9 mouse cellular contexts compared by ENCODE assay signal in genomic region chr7:138397485-138398181, GRCm38 (mm10). TPM values are rescaled to one million over a fixed set of nuclear protein-coding genes. Genes with fewer than 3 reads are reported as not detected.
DNase-seq lines count a peak whose midpoint lies in the region; ATAC-seq and TF ChIP-seq lines count a peak whose summit lies in the region.
"Had no signal": no experiment of that assay in that cellular context is flagged by ENCODE, and none has a peak within 500 bp of the region (broad histone marks: within the 10 kb centered on the region; RNA-seq: fewer than 3 reads in every experiment).

Tcerg1l (minus strand) TSS chr7:138397730.

- H3K4me2 ChIP-seq in hindbrain, embryonic 12.5 days (replicated peaks) = peak within 1 kb of the TSS; percentile 100
- H3K4me2 ChIP-seq in liver, embryonic 12.5 days = peak within 1 kb of the TSS; percentile 68

- ATAC-seq in frontal cortex, adult (ENCODE audit: low TSS enrichment) = peak; percentile 29; the same call in 1 of the 2 replicates
- peak; percentile 85 for ATAC-seq in hindbrain, embryonic 12.5 days (ENCODE audit: low FRiP score)
- ATAC-seq in liver, embryonic 12.5 days = no peak

- H3K36me3 ChIP-seq in testis, adult 2 months (ENCODE audit: control insufficient read depth, insufficient read depth, low read length) = no peaks in the 10 kb centered on the region
- no peaks in the 10 kb centered on the region for H3K36me3 ChIP-seq in hindbrain, embryonic 12.5 days
- no peaks in the 10 kb centered on the region for H3K36me3 ChIP-seq in liver, embryonic 12.5 days

- no peak for TF ChIP-seq CTCF in testis, adult 2 months (IDR thresholded peaks at IDR 0.05; ENCODE audit: control insufficient read depth, insufficient read depth, insufficient replicate concordance, low read depth, low read length)

- H3K27ac ChIP-seq in testis, adult 2 months (ENCODE audit: control insufficient read depth, insufficient read depth, low read depth, low read length) = no peak within 1 kb of the TSS
- peak within 1 kb of the TSS; percentile 45; the same call in 1 of the 2 replicates for H3K27ac ChIP-seq in hindbrain, embryonic 12.5 days
- H3K27ac ChIP-seq in liver, embryonic 12.5 days = no peak within 1 kb of the TSS

- peak within 1 kb of the TSS; percentile 68 for H3K9ac ChIP-seq in hindbrain, embryonic 12.5 days
- H3K9ac ChIP-seq in liver, embryonic 12.5 days = no peak within 1 kb of the TSS

- under 1% methylated on average over 63 of the region's 76 CpGs for WGBS in hindbrain, embryonic 12.5 days
- WGBS in liver, embryonic 12.5 days (ENCODE audit: insufficient replicate concordance) = 3% methylated on average over 47 of the region's 76 CpGs

- DNase-seq in frontal cortex, postnatal 25 days (ENCODE audit: low spot score in 2 of 2) = no peak
- DNase-seq in testis, postnatal 10 days (ENCODE audit: low spot score) = no peak
- peak; percentile 40 for DNase-seq in right cerebral cortex, postnatal 4 days
- no peak for DNase-seq in urinary bladder, postnatal 25 days (ENCODE audit: low spot score)

- TF ChIP-seq POLR2A in testis, adult 2 months (IDR thresholded peaks at IDR 0.05; ENCODE audit: control insufficient read depth, low read depth, low read length) = no peak

- no peaks in the 10 kb centered on the region; the same call in none of the 2 replicates for H3K27me3 ChIP-seq in testis, adult 2 months (ENCODE audit: control insufficient read depth, insufficient read depth, low read length)
- H3K27me3 ChIP-seq in hindbrain, embryonic 12.5 days = peaks cover 38% of the 10 kb centered on the region
- peaks cover 51% of the 10 kb centered on the region for H3K27me3 ChIP-seq in liver, embryonic 12.5 days (replicated peaks)

- H3K4me1 ChIP-seq in testis, adult 2 months (ENCODE audit: control insufficient read depth, insufficient read depth, low read length) = peaks cover 17% of the 10 kb centered on the region
- 0 out of 2 replicates have a peak, but pooled peaks cover 13% of the 10 kb centered on the region for H3K4me1 ChIP-seq in hindbrain, embryonic 12.5 days
- no peaks in the 10 kb centered on the region for H3K4me1 ChIP-seq in liver, embryonic 12.5 days

- H3K4me3 ChIP-seq in testis, adult 2 months (ENCODE audit: control insufficient read depth, low read depth, low read length) = peak within 1 kb of the TSS; percentile 60
- H3K4me3 ChIP-seq in hindbrain, embryonic 12.5 days = peak within 1 kb of the TSS; percentile 61
- peak within 1 kb of the TSS; percentile 48 for H3K4me3 ChIP-seq in liver, embryonic 12.5 days
- H3K4me3 ChIP-seq: erythroblast, embryonic 14.5 days had no signal

- H3K9me3 ChIP-seq in hindbrain, embryonic 12.5 days (replicated peaks) = no peaks in the 10 kb centered on the region
- H3K9me3 ChIP-seq in liver, embryonic 12.5 days (replicated peaks) = no peaks in the 10 kb centered on the region

RNA-seq across cellular contexts. Expression of gene Tcerg1l, which starts in this region (rescaled TPM):
- polyA plus RNA-seq in testis, adult 2 months (2012; rRNA removed) = 1.0 and 1.2 TPM in 2 replicates
- 5.8 and 10.6 TPM in 2 replicates for polyA plus RNA-seq in hindbrain, embryonic 12.5 days (2016; fragmentation: Nextera tagmentation; extraction: Ambion mirVana)
- 0.17 and 0.23 TPM in 2 replicates for polyA plus RNA-seq in liver, embryonic 12.5 days (2016; fragmentation: Nextera tagmentation; extraction: Ambion mirVana)
- polyA plus RNA-seq: erythroblast, embryonic 14.5 days had no signal
